Mouse (Mus musculus): ENCODE data around the gene Ahcyl2.

DNA sequence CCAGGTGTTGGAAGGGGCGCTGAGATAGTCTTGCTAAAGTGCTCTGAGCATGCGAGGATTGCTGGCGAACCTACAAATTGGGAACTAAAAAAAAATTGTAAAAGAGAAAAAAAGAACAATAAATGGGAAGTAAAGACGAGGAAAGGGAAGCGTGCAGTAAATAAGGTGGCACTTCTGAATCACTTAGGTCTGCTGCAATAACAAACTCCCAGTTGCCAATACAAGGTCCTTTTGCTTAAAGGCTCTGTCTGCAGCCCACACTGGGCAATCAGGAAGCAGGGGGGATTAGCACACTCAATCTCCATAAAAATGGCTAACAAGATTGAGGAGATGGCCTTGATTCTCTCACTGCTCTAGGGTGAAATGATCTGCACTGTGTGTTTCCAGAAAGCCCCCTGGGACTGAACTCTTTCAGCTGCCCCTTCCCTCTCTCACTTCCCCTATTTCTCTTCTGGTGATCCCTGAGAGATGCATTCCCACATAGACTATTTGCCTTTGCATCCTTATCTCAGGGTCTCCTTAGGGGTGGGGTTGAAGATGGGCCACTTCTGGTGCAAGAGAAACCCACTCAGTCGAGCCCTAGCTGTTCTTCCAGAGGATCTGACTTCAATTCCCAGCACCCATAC, 157.9 kb downstream of the Ahcyl2 start:
- TF ChIP-seq GATA1 (IDR thresholded peaks at IDR 0.05; ENCODE audit: low read length) = no peak
- TF ChIP-seq TAL1 (IDR thresholded peaks at IDR 0.05; ENCODE audit: low read length) = no peak

All from erythroblast, embryonic 14.5 days (primary cell).